Mouse (Mus musculus) kidney, adult 2 months (tissue): ENCODE measurements around the gene Slc25a5. TPM values are rescaled to one million over a fixed set of nuclear protein-coding genes. Genes with fewer than 3 reads are reported as not detected.

ENCODE experiments used
- DNase-seq: peaks from one replicate; pipeline ENCODE4 v3.0.0; 2021
- H3K27ac ChIP-seq: fragments of 200-500 bp; 2 replicates; pipeline ENCODE4 v1.5.1; 2012; ENCODE audit warnings: low read depth, low read length, control low read depth, inconsistent platforms; ENCODE audit not compliant: insufficient read depth
- H3K27me3 ChIP-seq: fragments of 200-500 bp; replicated peaks from 2 replicates; pipeline ENCODE4 v1.6.1; 2012; ENCODE audit warnings: mild to moderate bottlenecking, moderate library complexity, low read length, inconsistent platforms; ENCODE audit not compliant: control insufficient read depth, insufficient read depth
- H3K36me3 ChIP-seq: fragments of 200-500 bp; 2 replicates; pipeline ENCODE4 v1.6.1; 2012; ENCODE audit warnings: mild to moderate bottlenecking, moderate library complexity, low read length, inconsistent platforms; ENCODE audit not compliant: control insufficient read depth, insufficient read depth
- H3K4me1 ChIP-seq: fragments of 200-500 bp; 2 replicates; pipeline ENCODE4 v1.6.1; 2011; ENCODE audit warnings: low read length; ENCODE audit not compliant: control insufficient read depth, insufficient read depth
- H3K4me3 ChIP-seq: fragments of 200-500 bp; 2 replicates; pipeline ENCODE4 v1.5.1; 2011; ENCODE audit warnings: mild to moderate bottlenecking, low read depth, low read length, control low read depth; ENCODE audit not compliant: insufficient read depth
- CTCF ChIP-seq: fragments of 200-500 bp; conservative IDR thresholded peaks from 2 replicates; pipeline ENCODE4 v1.5.1; 2011; ENCODE audit warnings: low read depth, mild to moderate bottlenecking, control low read depth, low read length, moderate library complexity, mixed read lengths; ENCODE audit not compliant: insufficient read depth, insufficient read length
- POLR2A ChIP-seq: fragments of 200-500 bp; IDR thresholded peaks from one replicate; pipeline ENCODE4 v1.6.1; 2011; ENCODE audit warnings: low read depth, low read length, control low read depth
- WGBS: fragments of 180-500 bp; shearing (Covaris S2); methylation state at CpG from one replicate; pipeline ENCODE4 v1.1.7; 2018; 5-methylcytosine and 5-hydroxymethylcytosine counted together
- polyA plus RNA-seq: library from polyadenylated mRNA; depleted of rRNA; stranded (reverse); fragments of >200 nt; gene quantifications from 2 replicates; pipeline ENCODE4 v1.2.3, GENCODE M21; 2012; rRNA removed

Slc25a5 gene
- 1,901 and 2,104 TPM in 2 replicates for polyA plus RNA-seq

DNA sequence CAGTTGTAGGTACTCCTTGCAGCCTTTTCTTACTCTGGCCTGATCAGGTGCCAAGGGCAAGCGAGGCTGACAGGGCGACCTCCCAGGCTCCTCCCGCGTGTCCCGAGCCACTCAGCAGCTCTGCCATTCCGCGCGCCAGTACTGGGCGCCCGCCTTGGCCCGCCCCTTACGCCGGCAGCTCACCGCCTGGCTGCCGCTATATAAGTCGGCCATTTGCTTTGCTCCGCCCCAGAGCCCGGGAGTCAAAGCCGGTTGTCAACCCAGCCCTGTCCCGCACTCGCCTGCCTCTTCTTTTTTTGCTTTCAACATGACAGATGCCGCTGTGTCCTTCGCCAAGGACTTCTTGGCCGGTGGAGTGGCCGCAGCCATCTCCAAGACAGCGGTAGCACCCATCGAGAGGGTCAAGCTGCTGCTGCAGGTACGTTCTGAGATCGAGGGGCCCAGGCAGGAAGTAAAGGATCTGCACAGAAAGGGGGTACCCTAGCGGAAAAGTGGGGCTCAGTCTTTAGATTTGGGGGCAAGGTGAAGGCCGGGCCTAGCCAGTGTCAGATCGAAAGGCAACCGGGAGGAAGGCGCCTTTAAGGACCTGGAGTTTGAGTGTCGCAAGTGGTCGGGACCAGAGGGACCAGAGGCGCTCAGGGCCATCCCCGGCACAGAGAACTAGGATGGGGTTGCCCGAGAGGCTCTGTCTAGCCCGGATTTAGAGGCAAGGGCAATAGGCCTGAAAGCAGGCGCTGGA is at the start of gene Slc25a5:
Gene Slc25a5, plus strand, starts transcription at position 228 of the 739 bp plus-strand sequence.
- Histone ChIP-seq H3K36me3 (peaks cover 8% of the 10 kb centered on the region), H3K27me3 (no peaks in the 10 kb centered on the region), H3K27ac (peak within 1 kb of the TSS; percentile 97), H3K4me1 (peaks cover 5% of the 10 kb centered on the region; the same call in 1 of the 2 replicates), H3K4me3 (peak within 1 kb of the TSS; percentile 80)
- peak; percentile 94 for DNase-seq
- WGBS = under 1% methylated on average over 41 of the region's 41 CpGs
- no peak for TF ChIP-seq CTCF
- TF ChIP-seq POLR2A = peak; percentile 72

DNA sequence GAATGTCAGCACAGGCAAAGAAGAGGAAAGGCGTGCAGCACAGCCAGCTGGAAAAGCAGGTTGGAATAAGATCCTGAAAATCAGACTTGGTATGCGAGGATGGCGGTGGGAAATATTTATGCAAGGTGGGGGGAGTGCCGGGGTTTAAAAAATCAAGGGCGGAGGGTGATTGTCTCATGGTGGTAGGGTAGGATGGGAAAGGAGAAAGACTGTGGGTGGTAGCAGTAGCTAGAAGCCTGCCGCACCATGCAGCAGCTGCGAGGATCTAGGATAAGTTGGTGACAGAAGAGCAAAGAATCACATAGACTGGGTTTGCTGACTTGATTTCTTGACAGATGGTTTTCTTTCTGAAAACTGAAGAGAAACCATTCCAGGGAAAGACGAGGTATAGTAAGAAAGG is 48.7 kb upstream of the Slc25a5 start:
- 89% methylated on average over 8 of the region's 8 CpGs for WGBS
- TF ChIP-seq CTCF = no peak
- no peak for TF ChIP-seq POLR2A

DNA sequence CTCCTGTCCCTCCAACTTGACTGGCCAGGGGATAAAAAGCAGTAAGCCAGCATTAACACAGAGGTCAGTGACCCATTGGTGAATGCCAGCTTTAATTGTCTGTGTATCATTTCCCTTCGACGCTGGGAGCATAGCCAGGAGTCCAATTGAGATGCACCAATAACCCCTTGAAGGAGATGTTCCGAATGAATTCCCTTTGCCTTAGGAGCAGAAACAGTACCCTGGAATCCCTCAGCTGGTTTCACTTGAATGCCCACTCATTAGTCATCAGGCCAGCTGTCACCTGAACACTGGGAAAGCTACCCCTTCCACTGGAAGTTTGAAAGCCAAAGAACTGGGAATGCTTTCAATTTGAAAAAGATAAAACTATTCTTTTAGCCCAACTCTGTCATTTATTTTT is 46.9 kb upstream of the Slc25a5 start:
- no peak overlapping the region for H3K4me3 ChIP-seq
- H3K36me3 ChIP-seq = no peaks in the 10 kb centered on the region
- no peaks in the 10 kb centered on the region for H3K4me1 ChIP-seq
- no peak overlapping the region for H3K27ac ChIP-seq
- TF ChIP-seq CTCF (no peak), POLR2A (no peak)
- DNase-seq = peak; percentile 38
- 19% methylated on average over 3 of the region's 3 CpGs for WGBS
- no peaks in the 10 kb centered on the region for H3K27me3 ChIP-seq

More for the DNA sequence above, 48.7 kb upstream of the Slc25a5 start:
- Histone ChIP-seq H3K4me3 (no peak overlapping the region), H3K27ac (no peak overlapping the region), H3K36me3 (no peaks in the 10 kb centered on the region), H3K4me1 (no peaks in the 10 kb centered on the region), H3K27me3 (no peaks in the 10 kb centered on the region)
- no peak for DNase-seq

DNA sequence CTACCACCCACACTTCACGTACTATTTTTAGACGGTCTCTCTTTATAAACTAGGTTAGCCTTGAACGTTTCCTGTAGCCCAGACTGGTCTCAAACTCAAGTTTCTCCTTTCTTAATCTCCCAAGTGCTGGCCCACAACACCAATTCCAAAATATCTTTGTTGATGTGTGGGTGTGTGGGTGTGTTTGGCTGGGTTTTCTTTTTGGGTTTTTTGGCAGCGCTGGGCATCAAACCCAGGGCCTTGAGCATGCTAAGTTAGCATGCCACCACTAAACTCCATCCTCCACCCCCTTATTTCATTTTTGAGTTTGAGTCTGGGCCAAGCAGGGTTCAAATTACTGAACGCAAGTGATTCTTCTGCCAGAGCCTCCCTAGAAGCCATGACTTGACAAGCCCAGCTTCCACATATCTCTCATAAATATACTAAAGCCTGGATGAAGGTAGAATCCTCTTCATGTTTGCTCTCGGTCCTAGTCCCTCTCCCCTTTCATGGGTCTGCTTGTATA is 46.1 kb upstream of the Slc25a5 start:
- H3K27ac ChIP-seq = no peak overlapping the region
- 59% methylated on average over 6 of the region's 6 CpGs for WGBS
- H3K27me3 ChIP-seq = no peaks in the 10 kb centered on the region
- H3K36me3 ChIP-seq = no peaks in the 10 kb centered on the region
- H3K4me3 ChIP-seq = no peak overlapping the region
- no peak for DNase-seq
- no peak for TF ChIP-seq POLR2A
- no peak for TF ChIP-seq CTCF
- no peaks in the 10 kb centered on the region for H3K4me1 ChIP-seq

DNA sequence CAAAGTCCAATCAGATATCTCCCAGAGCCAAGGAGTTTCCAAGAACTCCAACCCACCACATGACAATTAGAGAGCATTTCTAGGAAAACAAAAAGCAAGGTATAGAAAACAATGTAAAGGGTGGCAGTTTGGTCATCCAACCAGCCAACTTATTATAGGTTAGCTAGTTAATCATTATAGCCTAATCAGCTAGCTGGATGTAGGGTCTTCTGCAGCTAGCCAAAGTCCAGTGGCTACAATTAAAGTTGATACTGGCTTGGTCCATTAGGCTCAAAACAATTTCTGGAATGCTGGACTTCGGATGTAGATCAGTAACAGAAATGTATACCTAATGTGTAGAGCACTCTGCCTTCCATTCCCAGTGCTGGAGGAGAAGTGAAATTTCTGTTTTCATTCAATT is 44.9 kb upstream of the Slc25a5 start:
- no peak for DNase-seq
- WGBS = 33% methylated on average over 1 of the region's 1 CpGs
- Histone ChIP-seq H3K4me1 (no peaks in the 10 kb centered on the region), H3K4me3 (no peak overlapping the region), H3K36me3 (no peaks in the 10 kb centered on the region), H3K27me3 (no peaks in the 10 kb centered on the region), H3K27ac (no peak overlapping the region)
- TF ChIP-seq POLR2A (no peak), CTCF (no peak)

DNA sequence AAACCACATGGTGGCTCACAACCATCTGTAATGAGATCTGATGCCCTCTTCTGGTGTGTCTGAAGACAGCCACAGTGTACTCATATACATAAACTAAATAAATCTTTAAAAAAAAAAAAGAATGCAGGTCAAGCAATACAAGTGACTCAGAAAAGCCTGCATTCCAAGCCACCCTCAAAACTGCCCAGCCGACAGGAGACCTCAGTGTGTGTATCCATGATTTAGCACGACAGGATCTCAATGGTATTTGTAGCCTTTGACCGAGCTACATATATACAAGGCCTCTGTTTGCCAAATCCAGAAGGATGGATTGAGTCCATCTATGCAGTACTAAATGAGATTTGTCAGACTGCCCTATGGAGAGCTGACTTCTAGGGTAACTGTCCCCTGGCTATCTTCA is 42.9 kb upstream of the Slc25a5 start:
- no peak for DNase-seq
- no peaks in the 10 kb centered on the region for H3K36me3 ChIP-seq

DNA sequence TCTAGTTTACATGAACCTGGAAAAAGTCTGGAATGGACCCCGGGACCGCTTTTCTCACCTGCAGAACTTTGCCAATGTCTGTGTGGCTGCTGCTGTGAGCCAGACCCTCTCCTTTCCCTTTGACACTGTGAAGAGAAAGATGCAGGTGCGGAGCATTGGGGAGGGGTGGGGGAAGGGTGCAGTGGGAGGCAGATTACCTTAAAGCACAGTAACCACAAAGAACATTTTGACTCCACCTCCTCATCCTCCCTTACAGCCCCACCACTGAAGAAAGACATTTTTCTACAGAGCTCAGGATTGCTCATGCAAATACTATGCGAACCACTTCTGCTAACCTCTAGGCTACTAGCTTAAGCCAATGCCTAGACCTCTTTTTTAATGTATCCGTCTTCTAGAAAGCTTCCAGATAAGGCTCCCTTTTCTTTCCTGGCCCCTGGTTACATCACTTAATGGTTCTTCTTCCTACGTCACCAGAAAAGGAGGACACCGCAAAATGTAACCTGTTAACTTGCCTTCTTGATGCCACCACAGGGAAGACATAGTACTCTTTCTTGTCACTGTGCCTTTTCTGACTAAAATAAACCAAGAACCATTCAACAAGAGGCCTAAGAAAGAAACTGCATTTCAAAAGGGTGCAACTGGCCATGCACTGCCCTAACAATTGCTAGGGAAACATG is 37.5 kb upstream of the Slc25a5 start:
- no peak for DNase-seq
- TF ChIP-seq POLR2A (no peak), CTCF (no peak)
- H3K36me3 ChIP-seq = no peaks in the 10 kb centered on the region
- 75% methylated on average over 7 of the region's 7 CpGs for WGBS
- no peaks in the 10 kb centered on the region for H3K27me3 ChIP-seq
- H3K4me3 ChIP-seq = no peak overlapping the region
- no peak overlapping the region for H3K27ac ChIP-seq
- peaks cover 12% of the 10 kb centered on the region; the same call in 1 of the 2 replicates for H3K4me1 ChIP-seq

More for the DNA sequence above, 42.9 kb upstream of the Slc25a5 start:
- no peak overlapping the region for H3K27ac ChIP-seq
- H3K4me3 ChIP-seq = no peak overlapping the region
- TF ChIP-seq POLR2A = no peak
- no peak for TF ChIP-seq CTCF
- WGBS = 93% methylated on average over 3 of the region's 3 CpGs
- H3K27me3 ChIP-seq = no peaks in the 10 kb centered on the region
- no peaks in the 10 kb centered on the region for H3K4me1 ChIP-seq
